Mouse (Mus musculus): ENCODE results near the gene Galr2. TPM values are rescaled to one million over a fixed set of nuclear protein-coding genes. Genes with fewer than 3 reads are reported as not detected.

The Galr2 gene
- polyA plus RNA-seq (2012; rRNA removed; ENCODE audit: low replicate concordance) = 0.06 and 0.19 TPM in 2 replicates

DNA sequence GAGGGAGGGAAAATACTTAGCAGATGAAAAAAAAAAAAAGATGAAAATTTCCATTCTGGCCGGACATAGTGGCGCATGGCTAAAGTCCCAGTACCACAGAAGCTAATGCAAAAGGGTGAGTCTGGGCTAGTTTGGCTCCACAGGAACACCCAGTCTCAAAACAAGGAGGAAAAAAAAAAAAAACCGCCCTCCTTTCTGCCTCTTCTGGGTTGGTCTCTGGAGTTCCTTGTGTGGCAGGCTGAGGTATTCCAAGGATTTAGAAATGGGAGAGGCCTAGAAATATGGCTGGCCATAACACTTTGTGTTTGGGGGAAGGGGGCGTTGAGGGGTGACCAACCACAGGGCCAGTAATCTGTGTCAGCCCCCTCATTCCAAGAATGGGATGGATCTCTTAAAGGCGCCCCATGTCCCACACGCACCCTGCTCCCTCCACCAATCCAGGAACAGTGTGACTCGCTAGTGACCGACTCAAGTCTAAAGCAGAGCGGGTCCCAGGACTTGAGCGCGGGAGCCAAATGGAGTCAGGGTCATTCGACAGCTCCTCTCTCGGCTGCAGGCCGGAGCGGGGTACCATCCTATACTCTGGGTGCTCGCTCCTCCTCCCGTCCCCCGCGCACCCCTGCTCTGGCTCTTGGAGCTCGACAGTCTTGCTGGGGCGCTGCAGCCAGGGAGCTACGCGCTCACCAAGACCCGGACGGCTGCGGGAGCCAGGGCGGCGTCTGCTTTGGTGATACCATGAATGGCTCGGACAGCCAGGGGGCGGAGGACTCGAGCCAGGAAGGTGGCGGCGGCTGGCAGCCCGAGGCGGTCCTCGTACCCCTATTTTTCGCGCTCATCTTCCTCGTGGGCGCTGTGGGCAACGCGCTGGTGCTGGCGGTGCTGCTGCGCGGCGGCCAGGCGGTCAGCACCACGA, at the start of gene Galr2:
Gene Galr2 (plus strand): TSS at position 189 of the 913 bp plus-strand sequence.

DNA sequence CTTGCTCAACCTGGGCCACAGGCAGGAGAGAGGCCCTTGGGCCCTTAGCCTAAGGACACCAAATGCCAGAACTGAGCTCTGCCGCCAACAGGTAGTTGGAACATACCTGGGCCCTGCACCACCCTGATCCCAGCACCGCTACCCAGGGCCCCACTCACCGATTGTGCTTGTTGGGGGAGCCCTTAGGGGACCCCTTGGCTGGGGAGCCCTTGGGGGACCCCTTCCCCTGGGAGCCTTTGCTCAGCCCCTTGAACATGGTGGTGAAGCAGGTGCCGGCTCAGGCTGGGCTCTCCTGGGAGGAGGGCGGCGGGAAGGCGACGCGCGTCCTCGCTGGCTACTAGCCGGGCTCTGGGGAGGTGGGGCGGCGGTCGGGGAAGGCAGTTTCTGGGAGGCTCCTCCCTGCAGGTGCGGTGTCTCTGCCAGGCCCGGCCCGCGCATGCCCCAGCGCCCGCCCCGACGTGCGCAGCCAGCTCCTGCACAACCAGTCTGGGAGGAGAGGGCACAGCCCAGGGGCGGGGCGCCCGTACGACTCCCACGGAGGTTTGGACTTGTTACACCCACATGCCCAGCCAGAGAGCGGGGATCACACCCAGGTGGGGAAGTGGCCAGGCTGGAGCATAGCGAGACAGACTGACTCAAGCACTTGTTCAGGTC, 42.9 kb upstream of the Galr2 start, which contains the start of gene Evpl:
Gene Evpl (minus strand): TSS at position 336 of the 654 bp plus-strand sequence.

GRCm38 (mm10) chr11:116274045-116274666, 6.6 kb upstream of the Galr2 start, which contains the start of gene Srp68:
TSS of gene Srp68 (minus strand) at chr11:116274217.

GRCm38 (mm10) chr11:116307019-116307725, 26.4 kb downstream of the Galr2 start, which contains the start of gene Exoc7:
TSS of gene Exoc7 (minus strand) at chr11:116307233.

Other genes starting within 250 kb of the Galr2 start
- 14.4 and 37.9 TPM in 2 replicates for gene Unc13d, start 203.0 kb upstream of the Galr2 start, polyA plus RNA-seq (2012; rRNA removed; ENCODE audit: low replicate concordance)
- gene Wbp2, start 193.9 kb upstream of the Galr2 start, polyA plus RNA-seq (2012; rRNA removed; ENCODE audit: low replicate concordance) = 291 and 325 TPM in 2 replicates
- gene Trim47, start 153.7 kb upstream of the Galr2 start, polyA plus RNA-seq (2012; rRNA removed; ENCODE audit: low replicate concordance) = 42.5 and 95.6 TPM in 2 replicates
- gene Trim65, start 149.8 kb upstream of the Galr2 start, polyA plus RNA-seq (2012; rRNA removed; ENCODE audit: low replicate concordance) = 20.6 and 27.9 TPM in 2 replicates
- gene Mrpl38, start 142.1 kb upstream of the Galr2 start, polyA plus RNA-seq (2012; rRNA removed; ENCODE audit: low replicate concordance) = 44.1 and 64.5 TPM in 2 replicates
- 22.1 and 23.9 TPM in 2 replicates for gene Fbf1, start 112.8 kb upstream of the Galr2 start, polyA plus RNA-seq (2012; rRNA removed; ENCODE audit: low replicate concordance)
- 22.2 and 23.8 TPM in 2 replicates for gene Ten1, start 82.1 kb upstream of the Galr2 start, polyA plus RNA-seq (2012; rRNA removed; ENCODE audit: low replicate concordance)
- gene Acox1, start 81.9 kb upstream of the Galr2 start, polyA plus RNA-seq (2012; rRNA removed; ENCODE audit: low replicate concordance) = 109 and 191 TPM in 2 replicates
- gene Evpl, start 42.9 kb upstream of the Galr2 start, polyA plus RNA-seq (2012; rRNA removed; ENCODE audit: low replicate concordance) = 2.1 and 2.3 TPM in 2 replicates
- 30.3 and 47.4 TPM in 2 replicates for gene Srp68, start 6.7 kb upstream of the Galr2 start, polyA plus RNA-seq (2012; rRNA removed; ENCODE audit: low replicate concordance)
- 27.4 and 47.5 TPM in 2 replicates for gene Exoc7, start 26.3 kb downstream of the Galr2 start, polyA plus RNA-seq (2012; rRNA removed; ENCODE audit: low replicate concordance)
- 1.7 and 4.5 TPM in 2 replicates for gene Foxj1, start 54.5 kb downstream of the Galr2 start, polyA plus RNA-seq (2012; rRNA removed; ENCODE audit: low replicate concordance)
- gene Rnf157, start 132.1 kb downstream of the Galr2 start, polyA plus RNA-seq (2012; rRNA removed; ENCODE audit: low replicate concordance) = 7.3 TPM in 2 replicates
- gene Ubald2, start 153.2 kb downstream of the Galr2 start, polyA plus RNA-seq (2012; rRNA removed; ENCODE audit: low replicate concordance) = 98.8 and 178 TPM in 2 replicates
- 0.27 and 0.59 TPM in 2 replicates for gene Qrich2, start 185.3 kb downstream of the Galr2 start, polyA plus RNA-seq (2012; rRNA removed; ENCODE audit: low replicate concordance)
- gene Prpsap1, start 213.3 kb downstream of the Galr2 start, polyA plus RNA-seq (2012; rRNA removed; ENCODE audit: low replicate concordance) = 72.4 and 102 TPM in 2 replicates
- gene Sphk1, start 250.0 kb downstream of the Galr2 start, polyA plus RNA-seq (2012; rRNA removed; ENCODE audit: low replicate concordance) = 7.0 and 7.6 TPM in 2 replicates